Mouse (Mus musculus) liver, embryonic 14.5 days (tissue): ENCODE results near the gene Rdh9.

Experiments used
- CTCF ChIP-seq: IDR thresholded peaks from 2 replicates; pipeline ENCODE4 v1.5.1; 2016; ENCODE audit warnings: antibody characterized with exemption, low read depth, control low read depth
- EP300 ChIP-seq: IDR thresholded peaks from 2 replicates; pipeline ENCODE4 v1.6.1; 2016; ENCODE audit warnings: antibody characterized with exemption, low read depth

DNA sequence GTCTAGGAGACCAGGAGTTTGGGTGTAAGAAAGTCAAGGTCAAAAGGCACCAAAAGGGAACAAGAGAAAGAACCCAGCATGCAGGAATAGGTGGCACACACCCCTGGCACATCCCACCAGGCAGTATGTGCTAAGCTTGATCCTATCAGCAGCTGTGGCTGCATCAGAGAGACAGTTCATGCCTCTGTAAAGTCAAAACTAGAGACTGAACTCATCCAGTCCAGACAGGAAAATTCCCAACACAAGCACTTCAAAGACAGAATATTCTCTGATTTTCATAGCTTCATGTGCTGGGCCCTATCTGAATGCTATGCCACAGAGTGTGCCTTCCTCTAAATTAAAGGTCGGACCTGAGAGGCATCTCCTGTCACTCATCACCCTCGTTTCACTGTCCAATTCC is 38.6 kb upstream of the Rdh9 start:
- TF ChIP-seq CTCF (no peak), EP300 (no peak)
